Mouse (Mus musculus) spleen, adult 2 months (tissue): ENCODE results near the gene Pdpk1. TPM values are rescaled to one million over a fixed set of nuclear protein-coding genes. Genes with fewer than 3 reads are reported as not detected.

Experiments used
- DNase-seq, 2 experiments: peaks; one replicate each; pipeline versions ENCODE4 v3.0.0 to v3.0.0-alpha.2; 2012 to 2021; ENCODE audit warnings: low spot score in 2 of 2, low read depth in 1 of 2
- H3K27ac ChIP-seq: fragments of 200-500 bp; 2 replicates; pipeline ENCODE4 v1.5.1; 2012; ENCODE audit warnings: low read length, inconsistent platforms; ENCODE audit not compliant: insufficient read depth
- H3K27me3 ChIP-seq: fragments of 200-500 bp; 2 replicates; pipeline ENCODE4 v1.6.1; 2012; ENCODE audit warnings: mild to moderate bottlenecking, moderate library complexity, low read length, inconsistent platforms; ENCODE audit not compliant: control insufficient read depth, insufficient read depth
- H3K36me3 ChIP-seq: fragments of 200-500 bp; 2 replicates; pipeline ENCODE4 v1.6.1; 2012; ENCODE audit warnings: mild to moderate bottlenecking, low read length, inconsistent platforms; ENCODE audit not compliant: control insufficient read depth, insufficient read depth
- H3K4me1 ChIP-seq: fragments of 200-500 bp; 2 replicates; pipeline ENCODE4 v1.6.1; 2011; ENCODE audit warnings: inconsistent platforms; ENCODE audit not compliant: control insufficient read depth, insufficient read depth, insufficient read length
- H3K4me3 ChIP-seq: fragments of 200-500 bp; 2 replicates; pipeline ENCODE4 v1.5.1; 2011; ENCODE audit warnings: mild to moderate bottlenecking, inconsistent platforms; ENCODE audit not compliant: insufficient read depth, insufficient read length; ENCODE audit errors: extremely low read depth
- CTCF ChIP-seq: fragments of 200-500 bp; IDR thresholded peaks from 2 replicates; pipeline ENCODE4 v1.5.1; 2011; ENCODE audit warnings: mild to moderate bottlenecking, inconsistent platforms; ENCODE audit not compliant: insufficient read depth, insufficient read length, insufficient replicate concordance; ENCODE audit errors: extremely low read depth
- POLR2A ChIP-seq: fragments of 200-500 bp; IDR thresholded peaks from 2 replicates; pipeline ENCODE4 v1.6.1; 2011; ENCODE audit warnings: low read depth, low read length, inconsistent platforms
- WGBS: fragments of 180-500 bp; shearing (Covaris S2); methylation state at CpG from one replicate; pipeline ENCODE4 v1.1.7; 2018; 5-methylcytosine and 5-hydroxymethylcytosine counted together
- polyA plus RNA-seq: library from polyadenylated mRNA; depleted of rRNA; stranded (reverse); fragments of >200 nt; gene quantifications from 2 replicates; pipeline ENCODE4 v1.2.3, GENCODE M21; 2012

The Pdpk1 gene
- polyA plus RNA-seq, 1 experiment = 12.4 TPM

- no peak for TF ChIP-seq CTCF
- no peak for TF ChIP-seq POLR2A
- Histone ChIP-seq H3K36me3 (peaks cover 1% of the 10 kb centered on the region; the same call in 1 of the 2 replicates), H3K27ac (peak overlapping the region; percentile 10; the same call in 1 of the 2 replicates), H3K4me3 (no peak overlapping the region; the same call in 1 of the 2 replicates), H3K4me1 (peaks cover 6% of the 10 kb centered on the region; the same call in 1 of the 2 replicates), H3K27me3 (no peaks in the 10 kb centered on the region)
- DNase-seq = no peak
- WGBS = 49% methylated on average over 3 of the region's 3 CpGs
These were observed 19.4 kb upstream of the Pdpk1 start for GRCm38 (mm10) chr17:24170125-24170524.

- peak within 1 kb of the TSS; percentile 98 for H3K27ac ChIP-seq
- peak; percentile 92 to 93 for DNase-seq
- no peaks in the 10 kb centered on the region for H3K27me3 ChIP-seq
- under 1% methylated on average over 58 of the region's 58 CpGs for whole genome bisulfite sequencing
- H3K36me3 ChIP-seq = peaks cover 1% of the 10 kb centered on the region; the same call in 1 of the 2 replicates
- H3K4me3 ChIP-seq = peak within 1 kb of the TSS; percentile 80
- peaks cover 6% of the 10 kb centered on the region; the same call in 1 of the 2 replicates for H3K4me1 ChIP-seq
- TF ChIP-seq POLR2A = peak; percentile 82
- no peak for TF ChIP-seq CTCF
These were observed 18.8 kb upstream of the Pdpk1 start, which contains the start of gene Atp6v0c for GRCm38 (mm10) chr17:24169317-24170065. TSS of gene Atp6v0c (minus strand) at chr17:24169702.

- Histone ChIP-seq H3K4me3 (peak overlapping the region; percentile 80), H3K27ac (peak overlapping the region; percentile 98), H3K4me1 (peaks cover 6% of the 10 kb centered on the region; the same call in 1 of the 2 replicates), H3K27me3 (no peaks in the 10 kb centered on the region), H3K36me3 (peaks cover 1% of the 10 kb centered on the region; the same call in 1 of the 2 replicates)
- WGBS = under 1% methylated on average over 40 of the region's 41 CpGs
- TF ChIP-seq CTCF = no peak
- no peak for TF ChIP-seq POLR2A
- DNase-seq = peak; percentile 56 to 73
These were observed 18.0 kb upstream of the Pdpk1 start for GRCm38 (mm10) chr17:24168590-24169277.

- WGBS = 51% methylated on average over 7 of the region's 7 CpGs
- Histone ChIP-seq H3K4me1 (peaks cover 8% of the 10 kb centered on the region), H3K36me3 (peaks cover 1% of the 10 kb centered on the region; the same call in 1 of the 2 replicates), H3K4me3 (peak overlapping the region; percentile 80), H3K27ac (0 out of 2 replicates have a peak overlapping the region, but pooled peaks have one; percentile 98), H3K27me3 (no peaks in the 10 kb centered on the region)
- no peak for TF ChIP-seq CTCF
- no peak for TF ChIP-seq POLR2A
- no peak for DNase-seq
These were observed 17.3 kb upstream of the Pdpk1 start for GRCm38 (mm10) chr17:24167891-24168505.

- Histone ChIP-seq H3K4me3 (no peak overlapping the region), H3K36me3 (peaks cover 1% of the 10 kb centered on the region; the same call in 1 of the 2 replicates), H3K27ac (no peak overlapping the region), H3K27me3 (no peaks in the 10 kb centered on the region), H3K4me1 (peaks cover 13% of the 10 kb centered on the region)
- TF ChIP-seq CTCF (no peak), POLR2A (no peak)
- DNase-seq = no peak
- WGBS = 66% methylated on average over 6 of the region's 6 CpGs
These were observed 16.4 kb upstream of the Pdpk1 start for GRCm38 (mm10) chr17:24167120-24167519.

- H3K27ac ChIP-seq = no peak overlapping the region
- 80% methylated on average over 11 of the region's 11 CpGs for WGBS
- H3K36me3 ChIP-seq = peaks cover 1% of the 10 kb centered on the region; the same call in 1 of the 2 replicates
- H3K27me3 ChIP-seq = no peaks in the 10 kb centered on the region
- peaks cover 13% of the 10 kb centered on the region for H3K4me1 ChIP-seq
- no peak for TF ChIP-seq POLR2A
- no peak for TF ChIP-seq CTCF
- DNase-seq = no peak
- H3K4me3 ChIP-seq = no peak overlapping the region
These were observed 14.0 kb upstream of the Pdpk1 start for GRCm38 (mm10) chr17:24164566-24165259.
